Mouse (Mus musculus) embryonic fibroblast, embryonic 13.5 days (primary cell): ENCODE data around the gene Nup133. TPM values are rescaled to one million over a fixed set of nuclear protein-coding genes. Genes with fewer than 3 reads are reported as not detected.

Experiments
- H3K27ac ChIP-seq: 2 replicates; pipeline ENCODE4 v1.5.1; 2012; ENCODE audit warnings: low read length, control low read depth, inconsistent platforms; ENCODE audit not compliant: insufficient read depth
- H3K4me1 ChIP-seq: 2 replicates; pipeline ENCODE4 v1.6.1; 2011; ENCODE audit warnings: low read length; ENCODE audit not compliant: control insufficient read depth, insufficient read depth
- H3K4me3 ChIP-seq: 2 replicates; pipeline ENCODE4 v1.5.1; 2011; ENCODE audit warnings: mild to moderate bottlenecking, control low read depth, low read length; ENCODE audit not compliant: insufficient read depth
- CTCF ChIP-seq: IDR thresholded peaks from 2 replicates; pipeline ENCODE4 v1.5.1; 2011; ENCODE audit warnings: mild to moderate bottlenecking, control low read depth, low read length, moderate library complexity, borderline replicate concordance; ENCODE audit not compliant: insufficient read depth
- POLR2A ChIP-seq: IDR thresholded peaks from 2 replicates; pipeline ENCODE4 v1.6.1; 2011; ENCODE audit warnings: low read depth, mild to moderate bottlenecking, control low read depth, low read length, moderate library complexity
- polyA plus RNA-seq: library from polyadenylated mRNA; stranded (reverse); fragments of >200 nt; gene quantifications from 2 replicates; pipeline ENCODE4 v1.2.4, GENCODE M21; 2011; ENCODE audit warnings: low read depth; ENCODE audit not compliant: missing spikeins, insufficient read length

The Nup133 gene
- polyA plus RNA-seq, 1 experiment = 22.4 TPM

DNA sequence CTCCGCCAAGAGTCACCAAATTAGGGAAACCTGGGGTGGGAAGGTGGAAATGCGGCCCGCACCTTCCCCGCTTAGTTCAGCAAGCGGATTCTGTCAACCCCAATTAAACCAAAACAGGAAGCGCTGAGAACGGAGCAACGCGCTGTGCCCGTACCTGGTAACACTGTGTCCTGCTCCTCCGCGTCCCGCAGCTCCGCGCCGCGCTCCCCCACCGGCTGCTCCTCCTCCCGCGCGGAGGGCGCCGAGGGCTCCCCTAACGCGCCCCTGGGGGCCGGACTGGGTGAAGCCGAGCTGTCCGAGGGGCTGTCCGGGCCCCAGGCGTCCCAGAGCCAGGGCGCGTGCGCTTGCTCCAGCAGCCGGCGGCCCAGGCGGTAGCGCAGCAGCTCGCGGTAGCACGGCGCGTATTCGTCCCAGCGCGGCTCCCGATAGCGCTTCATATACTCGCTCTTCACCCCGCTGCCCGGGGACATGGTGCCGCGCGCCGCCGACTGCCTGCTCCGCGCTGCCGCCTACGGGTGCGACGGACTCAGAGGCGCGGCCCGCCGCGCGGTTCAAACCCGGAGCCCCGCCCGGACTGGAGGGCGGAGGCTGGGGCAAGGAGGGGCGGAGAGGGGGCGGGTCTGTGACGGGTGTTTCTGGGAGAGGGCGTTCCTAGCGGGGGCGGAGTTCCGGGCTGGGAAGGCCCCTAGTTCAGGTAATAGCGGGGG, 90.0 kb downstream of the Nup133 start:
- Histone ChIP-seq H3K4me3 (peak overlapping the region; percentile 72), H3K27ac (no peak overlapping the region), H3K4me1 (no peaks in the 10 kb centered on the region)
- no peak for TF ChIP-seq CTCF
- TF ChIP-seq POLR2A = peak; percentile 43; the same call in 1 of the 2 replicates

DNA sequence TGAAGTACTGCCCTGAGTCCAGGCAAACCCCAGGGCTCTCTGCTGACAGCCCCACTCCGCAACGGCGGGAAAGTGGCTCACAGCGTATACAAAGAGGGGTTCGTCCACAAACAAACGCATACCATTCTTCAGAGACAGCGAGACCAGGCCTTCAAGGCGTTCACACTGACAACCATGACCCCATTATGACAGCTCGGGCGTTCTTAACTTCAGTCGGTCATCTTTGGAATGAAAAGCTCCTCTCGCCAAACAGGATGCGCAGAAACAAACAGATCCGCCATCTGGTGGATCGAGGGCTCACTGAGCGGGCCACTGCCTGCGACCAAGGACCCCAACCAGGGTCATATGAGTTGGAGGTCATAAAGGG, 90.5 kb downstream of the Nup133 start:
- TF ChIP-seq POLR2A = no peak
- no peak for TF ChIP-seq CTCF
- H3K4me1 ChIP-seq = no peaks in the 10 kb centered on the region
- H3K4me3 ChIP-seq = peak overlapping the region; percentile 72
- no peak overlapping the region for H3K27ac ChIP-seq

DNA sequence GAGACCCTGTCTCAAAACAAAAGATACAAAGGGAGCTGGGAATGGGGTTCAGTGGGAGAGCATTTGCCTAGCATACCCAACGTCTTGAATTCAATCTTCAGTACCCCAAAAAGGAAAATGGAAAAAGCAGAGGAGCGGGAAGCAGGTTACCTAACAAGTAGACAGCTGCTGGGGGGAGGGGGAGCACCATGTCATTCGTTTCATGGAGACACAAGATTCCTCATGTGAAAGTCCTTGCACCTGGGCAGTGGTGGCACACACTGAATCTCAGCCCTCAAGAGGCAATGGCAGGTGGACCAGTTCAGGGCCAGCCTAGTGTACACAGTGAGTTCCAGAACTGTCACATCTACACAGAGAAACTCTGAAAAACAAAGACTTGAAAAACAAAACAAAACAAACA, 91.7 kb downstream of the Nup133 start:
- Histone ChIP-seq H3K27ac (no peak overlapping the region), H3K4me3 (no peak overlapping the region), H3K4me1 (no peaks in the 10 kb centered on the region)
- TF ChIP-seq POLR2A = no peak
- no peak for TF ChIP-seq CTCF

GRCm38 (mm10) chr8:123854733-123855475, 94.2 kb downstream of the Nup133 start:
- TF ChIP-seq POLR2A = no peak
- no peak for TF ChIP-seq CTCF
- Histone ChIP-seq H3K27ac (no peak overlapping the region), H3K4me1 (no peaks in the 10 kb centered on the region), H3K4me3 (no peak overlapping the region)

GRCm38 (mm10) chr8:123854252-123854651, 94.8 kb downstream of the Nup133 start:
- Histone ChIP-seq H3K4me1 (no peaks in the 10 kb centered on the region), H3K4me3 (no peak overlapping the region), H3K27ac (no peak overlapping the region)
- no peak for TF ChIP-seq POLR2A
- no peak for TF ChIP-seq CTCF

DNA sequence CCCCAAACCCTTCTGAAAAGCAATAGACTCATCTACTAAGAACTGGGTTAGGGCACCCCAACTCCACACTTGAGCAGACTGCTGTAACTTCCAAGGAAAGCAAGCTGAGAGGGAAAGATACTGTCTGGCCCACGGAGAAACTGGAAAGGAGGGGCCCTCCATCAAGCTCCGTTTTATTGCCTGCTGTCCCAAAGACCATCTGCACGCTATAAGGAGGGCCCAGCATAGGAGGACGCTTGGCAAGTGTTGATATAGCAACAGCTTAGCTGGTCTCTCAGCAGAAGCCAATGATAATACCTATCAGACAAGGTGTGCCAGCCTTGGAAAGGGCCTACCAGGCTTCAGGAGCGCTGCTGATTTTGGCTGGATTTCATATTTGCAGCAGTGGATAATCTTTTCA, 97.5 kb downstream of the Nup133 start:
- no peak for TF ChIP-seq POLR2A
- no peak for TF ChIP-seq CTCF
- no peak overlapping the region for H3K27ac ChIP-seq

DNA sequence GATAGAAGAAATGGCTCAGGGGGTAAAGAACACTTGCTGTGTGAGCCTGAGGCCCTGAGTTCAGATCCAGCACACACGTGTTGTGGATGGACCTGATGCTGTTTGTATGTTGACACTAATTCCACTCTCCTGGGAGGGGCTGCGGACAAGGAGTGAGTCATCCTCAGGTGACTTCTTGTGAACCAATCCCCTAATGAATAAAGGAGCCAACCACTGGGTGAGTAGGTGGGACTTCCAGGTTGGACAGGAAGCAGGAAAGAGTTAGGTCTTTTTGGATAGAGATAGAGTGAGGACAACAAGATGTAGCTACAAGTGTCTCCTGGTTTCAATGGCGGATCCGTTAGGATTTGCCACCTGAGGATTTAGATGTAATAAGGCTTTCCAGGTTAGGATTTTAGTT, 99.7 kb downstream of the Nup133 start:
- Histone ChIP-seq H3K4me3 (no peak overlapping the region), H3K4me1 (0 out of 2 replicates have a peak, but pooled peaks cover 3% of the 10 kb centered on the region), H3K27ac (0 out of 2 replicates have a peak overlapping the region, but pooled peaks have one; percentile 8)
- no peak for TF ChIP-seq POLR2A
- no peak for TF ChIP-seq CTCF

More for the DNA sequence above, 97.5 kb downstream of the Nup133 start:
- H3K4me3 ChIP-seq = no peak overlapping the region
- H3K4me1 ChIP-seq = 0 out of 2 replicates have a peak, but pooled peaks cover 3% of the 10 kb centered on the region

- TF ChIP-seq POLR2A (no peak), CTCF (no peak)
Measured at GRCm38 (mm10) chr8:123847546-123847945, 101.5 kb downstream of the Nup133 start.

More at GRCm38 (mm10) chr8:123847546-123847945, 101.5 kb downstream of the Nup133 start:
- Histone ChIP-seq H3K27ac (no peak overlapping the region), H3K4me1 (0 out of 2 replicates have a peak, but pooled peaks cover 3% of the 10 kb centered on the region), H3K4me3 (no peak overlapping the region)

Other genes with a start within 250 kb of the Nup133 start
- 22.0 and 26.1 TPM in 2 replicates for gene Rab4a, start 143.3 kb downstream of the Nup133 start, polyA plus RNA-seq
- gene Ccsap, start 89.1 kb downstream of the Nup133 start, polyA plus RNA-seq = 2.9 and 4.4 TPM in 2 replicates
- gene Acta1, start 54.5 kb downstream of the Nup133 start, polyA plus RNA-seq = 25.9 and 159 TPM in 2 replicates
- gene Abcb10, start 33.9 kb upstream of the Nup133 start, polyA plus RNA-seq = 16.2 and 21.4 TPM in 2 replicates
- 30.6 and 36.3 TPM in 2 replicates for gene Taf5l, start 72.1 kb upstream of the Nup133 start, polyA plus RNA-seq
- 14.6 and 15.9 TPM in 2 replicates for gene Urb2, start 72.2 kb upstream of the Nup133 start, polyA plus RNA-seq